Mouse (Mus musculus) megakaryocyte-erythroid progenitor cell, adult 5-6 weeks (primary cell): ENCODE data around the gene Upf1. TPM values are rescaled to one million over a fixed set of nuclear protein-coding genes. Genes with fewer than 3 reads are reported as not detected.

ENCODE experiments used
- ATAC-seq: replicated peaks from 2 replicates; pipeline ENCODE4 v1.8.0; 2016; ENCODE audit warnings: mild to moderate bottlenecking, inconsistent platforms; ENCODE audit not compliant: severe bottlenecking, poor library complexity, low FRiP score, low TSS enrichment
- total RNA-seq, 2 experiments: library from RNA; stranded (forward) in 1 of 2; stranded (reverse) in 1 of 2; fragments of 200-1000, 215-1000 nt in 1 of 2; fragments of >200 nt in 1 of 2; fragmentation: Nextera tagmentation in 1 of 2; gene quantifications; 2 replicates each; pipeline ENCODE4 v1.2.3; 2014 to 2017

The Upf1 gene
- total RNA-seq (2014; fragmentation: Nextera tagmentation) = 44.1 and 46.9 TPM in 2 replicates
- 26.7 and 46.7 TPM in 2 replicates for total RNA-seq (2017)

DNA sequence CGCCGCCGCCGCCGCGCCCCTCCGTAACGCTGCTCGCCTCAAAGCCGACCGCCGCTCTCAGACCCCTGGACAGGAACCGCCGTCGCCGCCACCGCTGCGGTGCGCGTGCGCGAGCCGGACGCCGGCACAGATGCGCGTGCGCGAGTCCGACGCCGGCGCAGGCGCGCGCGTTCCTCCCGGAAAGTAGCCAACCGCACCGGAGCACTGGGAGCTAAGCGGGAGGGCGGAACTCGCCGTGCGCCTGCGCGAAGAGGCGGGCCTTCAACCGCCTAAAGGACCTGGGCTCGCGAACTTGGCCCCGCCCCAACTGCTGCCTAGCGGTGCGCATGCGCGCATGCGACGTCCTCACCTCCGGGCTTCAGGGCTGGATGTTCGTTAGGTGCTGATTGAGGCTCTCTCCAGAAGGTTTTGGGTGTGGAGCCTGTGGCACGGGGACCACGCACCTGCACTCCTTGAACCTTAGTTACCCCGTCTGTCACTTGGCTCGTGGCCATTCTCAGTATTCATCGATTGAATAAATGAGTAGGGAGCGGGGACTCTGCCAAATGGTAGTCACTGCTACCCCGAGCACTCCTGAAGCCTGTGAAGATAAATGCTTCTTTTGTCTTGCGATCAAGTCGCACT lies at the start of gene Upf1:
Gene Upf1, minus strand, starts transcription at position 85 of the 624 bp plus-strand sequence.
- ATAC-seq = peak; percentile 75

DNA sequence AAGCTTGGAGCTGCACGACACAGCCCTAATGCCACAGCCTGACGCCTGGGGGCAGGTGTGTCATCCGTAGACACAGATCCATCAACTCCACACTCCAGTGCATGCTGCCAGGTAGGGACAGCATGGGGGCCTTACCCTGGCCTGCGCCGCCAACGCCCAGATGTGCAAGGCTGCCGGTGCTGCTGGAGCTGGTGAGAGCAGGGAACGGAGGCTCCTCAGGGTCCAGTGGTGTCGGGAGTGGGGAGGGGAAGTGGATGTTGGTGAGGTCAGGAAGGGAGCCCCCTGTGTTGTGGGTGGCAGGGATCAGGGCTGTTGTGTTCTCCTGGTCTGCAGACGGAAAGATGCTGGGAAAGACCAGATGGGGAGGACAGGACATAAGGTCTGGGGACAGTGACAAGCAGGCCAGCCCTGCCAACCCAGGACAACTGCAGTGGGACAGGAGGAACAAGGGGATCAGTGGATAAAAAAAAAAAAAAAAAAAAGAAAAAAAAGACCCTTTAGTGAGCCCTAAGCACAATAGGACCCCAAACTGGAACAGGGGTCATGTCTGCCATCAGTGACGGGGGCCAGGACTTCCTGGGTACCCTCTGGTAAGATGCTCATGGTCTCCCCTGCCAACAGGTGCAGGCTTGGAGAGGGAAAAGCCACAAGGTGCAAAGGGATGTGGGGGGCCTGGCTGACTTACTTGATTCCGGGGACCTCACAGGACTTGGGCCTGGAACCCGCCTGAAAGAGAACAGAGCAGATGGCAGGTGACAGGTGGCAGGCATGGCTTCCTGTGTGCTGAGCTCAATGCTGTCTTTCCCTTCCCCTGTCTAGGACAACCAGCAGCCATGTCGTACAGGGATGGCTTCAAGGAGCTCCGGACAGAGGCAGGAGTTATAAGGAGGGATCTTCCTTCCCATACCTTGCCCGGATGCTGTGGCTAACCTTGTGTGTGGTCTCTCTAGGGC lies 44.8 kb upstream of the Upf1 start:
- ATAC-seq = no peak

DNA sequence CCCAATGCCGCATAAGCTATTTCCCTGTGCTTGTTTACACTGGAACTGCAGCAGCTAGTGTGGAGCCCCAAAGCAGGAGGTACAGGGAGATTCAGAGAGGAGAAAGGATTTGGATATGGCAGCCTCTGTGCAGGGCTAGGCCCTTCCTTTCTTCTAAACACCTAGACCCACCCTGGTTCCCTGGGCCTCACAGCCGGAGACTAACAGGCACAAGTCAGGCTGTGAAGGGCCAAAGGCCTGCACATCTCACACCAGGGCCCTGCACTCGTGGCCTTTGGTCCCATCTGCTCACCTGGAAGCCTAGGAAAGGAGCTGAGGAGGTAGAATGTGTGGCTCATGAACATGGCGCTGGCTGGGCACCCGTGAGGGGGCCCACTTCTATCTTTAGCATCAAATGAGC lies 43.1 kb upstream of the Upf1 start:
- ATAC-seq = no peak

DNA sequence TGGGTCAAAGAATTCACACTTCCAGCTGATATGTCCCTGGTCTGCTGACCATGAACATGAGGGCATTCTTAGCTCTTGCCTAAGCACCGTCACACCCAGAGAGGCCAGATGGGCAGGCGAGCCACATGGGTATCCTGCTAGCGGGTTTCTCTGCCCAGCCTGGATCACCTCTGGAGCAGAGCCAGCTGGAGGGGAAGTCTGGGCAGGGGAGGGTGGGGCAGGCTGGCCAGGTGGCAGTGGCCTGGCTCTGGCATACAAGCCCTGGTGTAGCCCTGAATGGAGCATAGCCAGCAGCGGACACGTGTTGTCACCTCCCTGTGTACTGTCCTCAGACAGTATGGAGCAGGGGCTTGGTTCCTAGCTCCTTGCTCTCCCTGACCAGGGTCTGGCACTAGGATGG lies 42.6 kb upstream of the Upf1 start:
- ATAC-seq = no peak

DNA sequence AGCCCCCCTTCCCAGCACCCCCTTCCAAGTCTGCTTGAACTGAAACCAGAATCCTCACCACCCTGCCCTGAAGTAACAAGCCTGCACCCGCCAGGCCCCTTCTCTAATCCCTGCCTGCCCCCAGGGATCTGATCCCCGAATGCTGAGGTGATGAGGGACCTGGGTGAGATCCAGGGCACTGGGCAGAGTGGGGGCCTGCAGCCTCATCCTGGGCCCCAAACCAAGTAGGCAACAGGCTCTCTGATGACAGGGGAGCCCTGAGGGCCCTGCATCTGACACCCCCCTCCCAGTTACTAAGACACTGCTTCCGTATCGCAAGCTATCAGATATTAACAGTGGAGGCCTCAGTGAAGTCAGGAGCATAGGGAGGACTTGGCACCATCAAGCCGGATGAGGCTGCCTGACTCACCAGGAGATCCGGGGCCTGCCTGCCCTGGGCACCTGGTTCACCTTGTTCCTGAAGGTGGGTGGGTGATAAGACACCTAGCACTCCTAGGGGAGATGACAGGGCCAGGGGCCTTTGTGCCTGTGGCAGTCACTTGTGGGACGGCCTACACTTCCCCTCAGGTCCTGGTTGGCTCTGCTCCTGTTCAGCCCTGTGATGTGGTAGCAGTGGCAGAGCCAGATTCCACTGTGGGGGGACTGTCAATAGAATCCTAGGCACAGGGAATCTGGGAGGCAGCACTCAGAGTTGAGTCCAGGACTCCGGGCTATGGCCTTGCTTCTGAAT lies 41.4 kb upstream of the Upf1 start:
- no peak for ATAC-seq

DNA sequence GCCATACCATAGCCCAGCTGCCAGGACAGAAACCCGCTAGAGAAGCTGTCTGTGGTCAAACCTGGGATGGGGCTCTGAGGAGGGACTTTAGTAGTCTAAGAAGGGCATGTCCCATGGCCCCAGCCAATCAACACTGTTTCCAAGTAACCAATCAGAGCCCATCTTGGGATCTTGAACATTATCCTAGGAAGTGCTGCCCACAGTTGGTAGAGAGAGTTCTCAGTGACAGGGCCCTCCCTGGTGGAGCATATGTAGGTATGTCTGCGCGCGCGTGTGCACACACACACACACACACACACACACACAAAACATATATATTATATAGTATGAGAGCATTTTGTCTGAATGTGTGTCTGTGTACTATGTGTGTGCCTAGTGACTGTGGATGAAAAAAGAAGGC lies 40.0 kb upstream of the Upf1 start:
- ATAC-seq = no peak

DNA sequence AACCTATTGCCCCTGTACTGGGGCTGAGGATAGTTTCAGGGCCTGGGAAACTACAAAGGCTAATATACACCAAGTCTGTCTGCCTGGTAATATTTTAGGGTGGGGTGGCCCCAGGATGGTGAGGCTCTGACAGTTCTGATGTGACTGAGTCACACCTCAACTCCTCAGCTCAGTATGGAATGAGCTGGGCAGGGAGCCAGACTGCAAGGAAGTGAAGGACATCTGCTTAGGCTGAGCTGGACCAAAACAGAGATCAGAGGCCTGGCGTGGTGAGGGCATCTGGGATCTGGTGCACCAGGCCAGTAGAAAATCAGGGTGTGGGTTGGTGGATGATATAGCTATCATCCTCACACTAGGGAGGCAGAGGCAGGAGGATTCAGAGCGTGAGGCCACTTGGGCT lies 36.6 kb upstream of the Upf1 start:
- no peak for ATAC-seq

DNA sequence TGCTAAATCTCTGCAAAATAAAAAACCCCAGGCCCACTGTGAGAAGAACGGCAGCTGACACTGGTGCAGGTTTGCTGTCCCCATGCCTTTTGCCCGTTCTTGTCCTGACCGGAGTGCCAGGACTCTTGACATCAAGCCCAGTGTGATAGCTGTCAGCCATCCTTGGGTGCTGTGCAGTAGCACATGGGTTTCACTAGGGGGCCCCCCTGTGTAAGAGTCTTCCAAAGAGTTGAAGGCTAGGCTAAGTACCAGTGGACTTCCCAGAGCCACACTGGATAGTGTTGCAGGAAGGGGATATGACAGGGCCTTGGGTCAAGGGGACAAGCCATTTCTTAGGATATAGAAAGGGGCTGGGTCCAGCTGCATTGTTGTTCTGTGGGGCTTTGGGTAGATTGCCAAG lies 30.2 kb upstream of the Upf1 start:
- peak; percentile 71 for ATAC-seq

DNA sequence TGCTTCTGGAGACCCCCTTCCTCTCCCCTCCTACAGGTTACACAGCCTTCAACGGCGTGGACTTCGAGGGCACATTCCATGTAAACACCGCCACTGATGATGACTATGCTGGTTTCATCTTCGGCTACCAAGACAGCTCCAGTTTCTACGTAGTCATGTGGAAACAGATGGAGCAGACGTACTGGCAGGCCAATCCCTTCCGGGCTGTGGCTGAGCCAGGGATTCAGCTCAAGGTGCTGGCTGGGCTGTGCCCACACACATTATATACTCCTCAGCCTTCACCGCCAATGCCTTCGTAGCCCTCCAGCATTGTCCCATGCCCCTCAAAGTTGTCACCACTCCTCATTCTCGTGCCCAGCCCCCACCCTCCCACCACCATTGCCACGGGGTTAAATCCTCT lies 27.0 kb upstream of the Upf1 start:
- ATAC-seq = no peak

DNA sequence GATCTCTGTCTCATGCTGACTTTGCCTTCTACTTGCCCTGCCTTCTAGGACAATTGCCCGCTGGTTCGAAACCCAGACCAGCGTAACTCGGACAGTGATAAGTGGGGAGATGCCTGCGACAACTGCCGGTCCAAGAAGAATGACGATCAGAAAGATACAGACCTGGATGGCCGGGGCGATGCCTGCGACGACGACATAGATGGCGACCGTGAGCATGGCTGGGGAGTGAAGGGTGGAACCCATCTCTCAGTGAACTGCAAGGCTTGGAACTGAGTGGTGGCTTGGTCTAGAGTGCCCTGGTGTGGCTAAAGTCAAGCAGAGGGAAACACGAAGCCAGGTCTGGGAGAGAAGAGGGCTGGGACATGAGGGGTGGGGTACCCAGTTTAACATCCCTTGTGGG lies 24.0 kb upstream of the Upf1 start:
- no peak for ATAC-seq

DNA sequence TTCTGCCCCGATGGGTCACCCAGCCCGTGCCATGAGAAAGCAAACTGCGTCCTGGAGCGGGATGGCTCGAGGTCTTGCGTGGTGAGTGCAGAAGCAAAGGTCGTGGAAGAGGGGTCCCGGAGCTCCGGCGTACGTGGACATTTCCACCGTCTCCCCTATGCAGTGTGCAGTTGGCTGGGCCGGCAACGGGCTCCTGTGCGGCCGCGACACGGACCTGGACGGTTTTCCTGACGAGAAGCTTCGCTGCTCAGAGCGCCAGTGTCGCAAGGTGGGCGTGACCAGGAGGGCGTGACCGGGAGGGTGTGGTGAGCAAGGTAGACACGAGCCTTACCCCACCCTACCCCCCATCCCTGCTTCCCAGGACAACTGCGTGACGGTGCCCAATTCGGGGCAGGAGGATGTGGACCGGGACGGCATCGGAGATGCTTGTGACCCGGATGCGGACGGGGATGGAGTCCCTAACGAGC lies 23.2 kb upstream of the Upf1 start:
- no peak for ATAC-seq

DNA sequence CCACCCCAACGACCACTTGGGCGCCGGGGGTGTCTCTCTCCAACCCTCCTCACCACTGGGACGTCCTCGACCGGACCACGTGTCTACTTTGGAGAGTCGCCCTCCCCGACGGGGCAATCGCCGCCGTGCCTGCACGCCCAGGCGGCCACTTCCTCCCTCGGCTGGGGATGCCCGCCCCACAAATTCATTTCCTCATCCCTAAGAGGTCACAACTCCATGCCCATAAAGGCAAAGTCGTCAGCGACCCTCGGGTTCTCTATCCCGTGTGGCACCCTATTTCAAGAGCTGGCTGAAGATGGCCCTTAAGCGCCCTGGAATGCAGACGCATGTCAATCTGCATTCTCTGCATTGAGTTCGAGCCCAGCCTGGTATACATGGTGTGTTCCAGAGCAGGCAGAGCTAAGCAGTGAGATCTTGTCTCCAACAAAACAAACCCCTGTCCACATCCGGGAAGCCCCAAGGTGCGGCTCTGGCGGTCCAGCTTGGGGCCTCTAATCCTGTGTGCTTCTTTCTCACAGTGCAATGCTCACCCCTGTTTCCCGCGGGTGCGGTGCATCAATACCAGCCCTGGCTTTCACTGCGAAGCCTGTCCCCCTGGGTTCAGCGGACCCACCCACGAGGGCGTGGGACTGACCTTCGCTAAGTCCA lies 22.3 kb upstream of the Upf1 start:
- no peak for ATAC-seq

DNA sequence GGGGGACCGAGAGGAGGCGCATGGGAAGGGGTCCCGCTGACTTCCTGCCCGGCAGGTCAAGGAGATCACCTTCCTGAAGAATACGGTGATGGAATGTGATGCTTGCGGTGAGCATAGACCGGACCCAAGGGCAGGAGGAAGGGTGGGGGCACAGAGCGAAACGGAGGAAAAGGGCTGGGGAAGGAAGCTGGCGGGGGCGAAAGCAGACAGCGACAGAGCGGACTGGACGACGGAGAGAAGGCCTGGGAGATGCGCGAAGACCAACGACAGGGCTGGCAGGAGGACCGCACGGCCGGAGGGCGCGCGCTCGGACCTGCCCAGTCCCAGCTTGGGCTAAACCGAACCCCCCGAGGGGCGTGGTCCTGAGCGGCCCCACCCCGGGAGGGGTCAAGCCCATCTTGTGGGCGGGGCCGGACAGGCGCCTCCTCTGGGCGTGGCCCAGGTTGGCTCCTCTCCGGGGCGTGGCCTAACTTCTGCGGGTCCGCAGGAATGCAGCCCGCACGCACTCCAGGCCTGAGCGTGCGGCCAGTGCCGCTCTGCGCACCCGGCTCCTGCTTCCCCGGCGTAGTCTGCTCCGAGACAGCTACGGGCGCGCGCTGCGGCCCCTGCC lies 21.3 kb upstream of the Upf1 start:
- peak; percentile 56 for ATAC-seq

DNA sequence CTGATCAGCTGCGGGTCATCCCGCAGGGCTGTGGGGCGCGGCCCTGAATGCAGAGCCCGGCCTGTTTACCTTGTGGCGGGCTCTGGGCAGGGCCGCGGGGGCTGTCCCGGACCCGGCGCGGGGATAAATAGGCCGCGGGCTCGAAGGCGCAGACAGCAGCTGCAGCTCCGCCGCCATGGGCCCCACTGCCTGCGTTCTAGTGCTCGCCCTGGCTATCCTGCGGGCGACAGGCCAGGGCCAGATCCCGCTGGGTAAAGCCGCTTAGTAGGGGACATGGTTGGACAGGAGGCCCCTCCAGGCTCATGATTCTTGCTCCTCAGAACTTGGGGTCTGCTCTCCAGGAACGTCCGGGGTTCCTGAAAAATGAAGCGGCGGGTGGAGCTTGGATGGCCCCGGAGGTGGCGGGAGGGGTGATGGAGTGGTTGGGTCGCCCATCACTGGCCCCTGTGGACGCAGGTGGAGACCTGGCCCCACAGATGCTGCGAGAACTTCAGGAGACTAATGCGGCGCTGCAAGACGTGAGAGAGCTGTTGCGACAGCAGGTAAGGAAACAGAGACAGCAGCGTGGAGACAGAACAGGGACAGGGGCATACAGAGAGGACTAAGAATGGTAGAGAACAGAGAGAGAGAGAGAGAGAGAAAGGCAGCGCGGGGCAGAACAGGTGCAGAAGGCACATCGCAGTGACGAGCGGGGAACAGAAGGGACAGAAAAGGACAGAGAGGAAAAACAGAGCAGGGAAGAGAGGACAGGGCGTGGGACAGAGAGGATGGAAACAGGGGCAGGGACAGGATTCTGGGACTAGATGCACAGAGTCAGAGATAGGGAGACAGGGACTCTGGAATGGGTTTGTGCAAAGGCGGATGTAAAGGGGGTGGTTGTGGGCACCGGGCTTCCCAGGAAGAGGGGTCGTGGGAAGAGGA lies 20.6 kb upstream of the Upf1 start, which contains the start of gene Comp:
Gene Comp, plus strand, starts transcription at position 162 of the 921 bp plus-strand sequence.
- no peak for ATAC-seq

DNA sequence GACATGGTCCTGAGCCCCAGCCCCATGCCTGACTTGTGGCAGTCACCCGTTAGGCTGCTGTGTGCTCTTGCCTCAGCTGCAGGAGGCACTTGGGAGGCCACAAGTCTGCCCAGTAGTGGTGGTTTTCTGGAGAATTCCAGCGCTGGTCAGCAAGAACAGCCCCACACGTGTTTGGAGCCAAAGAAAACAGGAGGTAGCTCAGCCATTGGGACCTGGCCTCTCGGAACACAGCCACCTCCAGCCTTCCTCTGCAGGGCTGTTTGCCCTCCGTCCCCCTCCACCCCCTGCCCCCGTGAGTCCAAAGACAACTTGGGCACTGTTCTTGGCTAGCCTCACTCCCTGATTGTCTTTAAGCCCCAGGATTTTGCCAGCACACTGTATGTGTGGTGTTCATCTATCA lies 18.9 kb upstream of the Upf1 start:
- ATAC-seq = no peak

DNA sequence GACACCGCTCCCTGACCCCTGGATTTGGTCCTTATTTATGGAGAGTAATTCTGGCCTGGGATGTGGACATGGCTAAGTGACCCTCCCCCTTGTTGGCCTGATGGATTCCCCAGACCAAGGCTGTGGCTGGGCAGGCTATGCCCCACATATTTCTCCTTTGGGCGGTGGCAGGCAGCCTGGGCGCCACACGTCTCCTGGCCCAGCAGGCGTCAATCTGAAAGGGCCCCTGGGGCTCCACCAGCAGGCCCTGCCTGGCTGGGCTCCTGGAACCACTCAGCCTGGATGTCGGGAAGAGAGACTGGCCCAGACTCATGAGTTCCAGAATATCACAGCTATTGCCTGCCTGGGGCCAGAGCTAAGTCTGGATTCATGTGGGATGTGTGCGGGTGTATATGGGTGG lies 17.4 kb upstream of the Upf1 start:
- ATAC-seq = no peak

DNA sequence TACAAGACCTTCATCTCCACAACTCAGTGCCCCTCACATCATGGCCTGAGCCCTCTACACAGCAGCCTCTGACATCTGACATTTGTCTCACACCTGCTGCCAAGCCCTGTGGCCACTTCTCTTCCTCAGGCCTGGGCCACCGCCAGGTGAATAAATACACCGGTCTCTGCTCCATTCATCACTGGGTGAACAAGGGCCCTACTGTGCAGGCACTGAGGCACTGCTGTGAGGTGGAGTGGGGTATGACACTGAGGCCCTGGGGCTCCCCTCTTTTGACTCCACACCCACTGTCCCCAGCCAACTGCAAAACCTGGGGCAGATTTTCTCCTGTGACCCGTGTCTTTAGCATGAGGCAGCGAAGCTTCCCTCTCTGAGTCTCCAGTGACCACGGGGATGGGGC lies 13.5 kb upstream of the Upf1 start:
- ATAC-seq = no peak

DNA sequence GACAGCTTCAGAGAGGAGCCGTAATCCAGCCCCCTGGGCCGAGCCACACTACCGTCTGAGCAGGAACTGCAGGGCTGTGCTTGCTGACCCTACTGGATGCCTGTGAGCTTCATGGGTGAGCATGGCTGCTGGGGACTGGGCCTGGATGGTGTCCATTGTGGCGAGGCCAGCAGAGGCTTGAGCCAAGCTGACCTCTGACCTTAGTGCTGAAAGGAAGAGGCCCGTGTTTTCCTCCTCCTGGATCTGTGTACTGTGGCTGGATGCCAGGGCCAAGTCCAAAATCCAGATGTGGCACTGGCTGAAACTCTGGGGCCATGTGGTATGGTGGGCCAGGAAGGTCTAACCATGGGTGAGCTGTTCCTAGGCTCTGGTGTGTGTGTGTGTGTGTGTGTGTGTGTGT lies 11.0 kb upstream of the Upf1 start:
- no peak for ATAC-seq
